Mouse (Mus musculus): ENCODE results near the gene Gan.

Gan gene

DNA sequence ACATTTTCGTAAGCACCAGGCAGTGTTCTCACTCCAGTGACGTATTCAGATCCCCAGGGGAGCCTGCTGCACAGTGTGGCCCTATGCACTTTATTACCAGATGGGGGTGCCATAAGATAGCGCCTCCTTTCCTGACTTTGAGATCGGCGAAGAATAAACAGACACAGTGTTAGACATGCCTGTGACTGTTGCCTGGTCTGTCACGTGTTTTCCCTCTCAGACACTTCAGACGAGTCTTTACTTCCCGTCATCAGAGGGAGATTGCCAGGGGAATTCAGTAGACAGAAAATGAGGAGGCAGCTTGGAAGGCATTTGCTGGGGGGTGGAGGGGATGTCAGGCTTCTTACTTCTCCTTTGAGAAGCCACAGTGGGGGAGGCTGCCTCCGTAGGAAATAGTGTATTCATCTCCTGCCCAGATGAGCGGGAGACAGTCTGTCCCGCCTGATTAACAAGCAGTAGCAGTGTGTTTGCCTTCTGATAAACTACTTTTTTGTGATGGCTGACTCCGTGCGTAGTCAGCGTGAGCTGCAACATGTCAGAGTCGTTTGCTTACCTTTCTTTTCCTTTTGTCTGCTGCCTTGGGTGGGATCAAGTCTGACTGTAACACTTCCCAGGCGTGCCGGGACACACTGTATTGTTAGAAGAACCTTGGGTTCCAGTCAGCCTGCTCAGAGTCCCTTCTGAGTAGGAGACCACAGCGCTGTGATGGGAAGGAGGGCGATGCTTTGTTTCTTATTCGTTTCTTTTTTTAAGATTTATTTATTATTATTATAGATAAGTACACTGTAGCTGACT lies 40.4 kb downstream of the Gan start:
- in situ Hi-C loops (cut with MboI, MseI): no loop called here

GRCm38 (mm10) chr8:117199658-117200057 lies 41.7 kb downstream of the Gan start:
- in situ Hi-C loops (cut with MboI, MseI): no loop called here

DNA sequence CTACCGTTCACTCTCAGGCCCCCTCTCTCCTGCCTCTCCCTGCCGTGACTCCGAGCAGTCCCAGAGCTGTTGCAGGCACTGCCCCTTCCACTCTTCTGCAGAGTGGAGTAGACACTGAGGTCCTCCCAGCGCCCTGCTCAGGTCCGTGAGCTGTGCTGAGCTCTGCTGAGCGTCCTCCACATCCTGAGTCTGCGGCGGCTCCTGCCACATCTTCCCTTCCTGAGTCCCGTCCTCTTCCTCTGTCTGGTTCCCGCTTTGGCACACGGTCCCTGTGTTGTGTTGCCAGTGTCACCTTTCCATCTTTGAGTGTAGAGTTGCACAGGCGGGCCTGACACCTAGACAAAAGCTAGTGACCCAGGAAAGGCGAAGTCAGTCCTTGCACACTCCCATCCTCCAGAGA lies 42.4 kb downstream of the Gan start:
- in situ Hi-C loops (cut with MboI, MseI): no loop called here

DNA sequence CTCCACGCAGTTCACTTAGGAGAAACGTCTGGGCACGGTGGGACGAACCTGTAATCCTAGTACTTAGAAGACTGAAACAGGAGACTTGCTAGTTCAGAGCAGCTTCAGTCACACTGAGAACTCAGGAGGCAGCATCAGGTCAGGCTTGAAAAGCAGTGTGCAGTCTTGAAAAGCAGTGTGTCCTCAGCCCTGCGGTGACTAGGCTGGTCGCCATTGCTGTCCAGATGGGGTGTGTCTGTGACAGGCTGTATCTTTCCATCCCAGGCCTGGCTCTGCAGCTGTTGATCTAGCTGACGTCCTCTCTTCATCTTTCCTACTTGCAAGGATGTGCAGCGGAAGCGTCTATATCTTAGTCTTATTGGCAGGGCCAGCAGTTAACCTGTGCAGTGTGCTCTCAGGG lies 42.9 kb downstream of the Gan start:
- in situ Hi-C loops (cut with MboI, MseI): no loop called here

GRCm38 (mm10) chr8:117201221-117202017 lies 43.5 kb downstream of the Gan start:
- in situ Hi-C loops (cut with MboI, MseI): no loop called here

- in situ Hi-C loops (cut with MboI, MseI): no loop called here
These were observed 45.1 kb downstream of the Gan start for GRCm38 (mm10) chr8:117203085-117203484.

- in situ Hi-C loops (cut with MboI, MseI): no loop called here
These were observed 47.9 kb downstream of the Gan start for GRCm38 (mm10) chr8:117205884-117206283.

GRCm38 (mm10) chr8:117206636-117207035 lies 48.7 kb downstream of the Gan start:
- in situ Hi-C loops (cut with MboI, MseI): no loop called here

DNA sequence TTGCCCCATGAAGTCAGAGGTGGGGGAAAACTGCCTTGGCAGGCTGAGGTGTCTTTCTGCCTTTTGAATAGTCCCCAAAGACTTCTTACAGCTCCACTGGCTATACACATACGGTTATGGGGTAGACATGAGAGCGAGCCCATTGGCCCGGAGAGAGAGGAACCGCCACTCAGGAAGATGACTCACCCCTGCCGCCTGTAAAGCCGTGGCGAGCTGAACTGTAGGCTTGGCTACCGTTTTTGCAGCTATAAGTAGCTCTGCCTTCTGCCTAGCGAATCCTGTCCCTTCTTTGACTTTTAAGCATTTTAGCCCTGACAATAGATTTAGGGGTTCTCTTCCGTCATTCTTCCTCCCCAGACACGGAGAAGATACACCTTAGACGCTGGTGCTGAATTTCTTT lies 51.2 kb downstream of the Gan start:
- in situ Hi-C loops (cut with MboI, MseI): no loop called here

- in situ Hi-C loops (cut with MboI, MseI): no loop called here
These were observed 54.2 kb downstream of the Gan start for GRCm38 (mm10) chr8:117212100-117212499.

DNA sequence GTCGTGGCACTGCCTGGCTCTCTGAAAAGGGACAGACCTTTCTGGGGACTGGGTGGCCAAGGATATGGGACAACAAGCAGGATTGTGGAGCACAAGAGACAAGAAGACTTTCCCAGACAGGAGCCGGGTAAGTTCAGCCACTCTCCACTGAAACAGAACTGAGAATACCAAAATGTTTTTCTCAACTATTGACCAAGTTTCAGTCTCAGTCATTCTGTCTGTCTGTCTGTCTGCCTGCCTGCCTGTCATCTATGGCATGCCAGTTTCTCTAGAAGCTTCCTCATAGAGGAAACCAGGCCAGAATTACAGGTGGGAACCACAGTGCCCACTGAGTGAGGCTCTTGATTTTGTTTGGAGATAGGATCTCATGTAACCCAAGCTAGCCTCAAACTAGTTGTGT lies 59.8 kb downstream of the Gan start:
- in situ Hi-C loops (cut with MboI, MseI): no loop called here

GRCm38 (mm10) chr8:117222396-117222795 lies 64.5 kb downstream of the Gan start:
- in situ Hi-C loops (cut with MboI, MseI): loop anchor here (5.0 to 10.0 kb wide), 2 partner anchors 250 to 1128 kb away; no protein-coding TSS in a partner anchor

DNA sequence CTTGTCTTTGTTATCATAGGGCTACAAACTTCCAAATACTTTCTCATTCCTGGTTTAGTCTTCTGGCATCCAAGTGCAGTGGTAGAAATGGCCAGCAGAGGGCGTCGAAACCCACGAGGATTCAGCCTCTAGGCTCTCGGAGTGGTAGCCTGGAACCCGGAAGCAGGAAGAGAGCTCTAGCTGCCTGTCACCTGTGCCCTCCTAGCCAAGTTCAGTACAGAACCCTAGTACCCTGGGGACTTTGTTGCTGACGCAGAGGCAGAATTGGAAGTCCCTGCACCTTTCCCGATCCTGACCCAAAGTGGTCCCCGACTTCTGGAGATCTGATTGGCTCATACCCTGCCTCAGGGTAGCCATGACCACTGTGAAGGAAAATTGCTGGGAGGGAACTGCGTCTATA lies 66.7 kb downstream of the Gan start:
- in situ Hi-C loops (cut with MboI, MseI): loop anchor here (5.0 to 10.0 kb wide), 2 partner anchors 248 to 1130 kb away; no protein-coding TSS in a partner anchor

DNA sequence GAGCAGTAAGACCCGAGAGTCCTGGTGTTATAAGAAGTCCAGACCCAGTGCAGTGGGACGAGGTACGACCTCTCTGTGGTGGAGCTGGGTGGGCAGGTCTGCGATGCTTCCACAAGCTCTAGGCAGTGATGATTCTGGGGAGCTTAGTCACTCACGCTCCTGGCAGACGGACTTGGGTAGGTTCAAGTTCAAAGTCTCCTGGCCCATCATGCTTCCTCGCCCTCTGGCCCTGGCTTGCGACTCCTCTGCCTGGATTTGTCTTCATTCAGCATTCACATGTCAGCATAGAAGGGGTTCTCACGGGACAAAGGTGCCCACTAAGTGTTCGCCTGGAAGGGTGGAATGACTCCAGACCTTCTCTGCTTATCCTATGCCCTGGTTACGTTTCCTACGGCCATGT lies 68.4 kb downstream of the Gan start:
- in situ Hi-C loops (cut with MboI, MseI): loop anchor here in 1 of 2 experiments (10.0 kb wide), 1 partner anchor 1132 kb away; no protein-coding TSS in a partner anchor

GRCm38 (mm10) chr8:117227339-117227738 lies 69.4 kb downstream of the Gan start:
- in situ Hi-C loops (cut with MboI, MseI): loop anchor here in 1 of 2 experiments (10.0 kb wide), 1 partner anchor 1133 kb away; no protein-coding TSS in a partner anchor

DNA sequence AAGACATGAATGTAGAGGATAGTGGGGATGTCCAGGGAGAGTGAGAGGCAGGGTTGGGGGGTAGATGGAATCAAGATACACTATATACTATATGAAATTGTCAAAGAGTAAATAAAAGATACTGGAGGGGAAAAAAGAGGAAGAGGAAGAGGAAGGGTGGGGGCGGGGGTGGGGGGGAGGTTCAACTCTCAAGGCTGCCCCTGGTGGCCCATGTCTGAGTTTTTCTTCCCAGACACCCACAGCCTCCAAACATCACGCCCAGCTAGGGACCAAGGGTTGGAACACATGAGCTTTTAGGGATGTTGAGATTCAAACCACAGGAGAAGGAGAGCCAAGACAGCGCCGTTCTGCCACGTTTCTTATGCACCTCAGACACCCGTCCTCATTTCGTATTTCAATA lies 75.3 kb downstream of the Gan start:
- in situ Hi-C loops (cut with MboI, MseI): no loop called here

GRCm38 (mm10) chr8:117236531-117236930 lies 78.6 kb downstream of the Gan start:
- in situ Hi-C loops (cut with MboI, MseI): no loop called here

GRCm38 (mm10) chr8:117240326-117240725 lies 82.4 kb downstream of the Gan start:
- in situ Hi-C loops (cut with MboI, MseI): no loop called here

DNA sequence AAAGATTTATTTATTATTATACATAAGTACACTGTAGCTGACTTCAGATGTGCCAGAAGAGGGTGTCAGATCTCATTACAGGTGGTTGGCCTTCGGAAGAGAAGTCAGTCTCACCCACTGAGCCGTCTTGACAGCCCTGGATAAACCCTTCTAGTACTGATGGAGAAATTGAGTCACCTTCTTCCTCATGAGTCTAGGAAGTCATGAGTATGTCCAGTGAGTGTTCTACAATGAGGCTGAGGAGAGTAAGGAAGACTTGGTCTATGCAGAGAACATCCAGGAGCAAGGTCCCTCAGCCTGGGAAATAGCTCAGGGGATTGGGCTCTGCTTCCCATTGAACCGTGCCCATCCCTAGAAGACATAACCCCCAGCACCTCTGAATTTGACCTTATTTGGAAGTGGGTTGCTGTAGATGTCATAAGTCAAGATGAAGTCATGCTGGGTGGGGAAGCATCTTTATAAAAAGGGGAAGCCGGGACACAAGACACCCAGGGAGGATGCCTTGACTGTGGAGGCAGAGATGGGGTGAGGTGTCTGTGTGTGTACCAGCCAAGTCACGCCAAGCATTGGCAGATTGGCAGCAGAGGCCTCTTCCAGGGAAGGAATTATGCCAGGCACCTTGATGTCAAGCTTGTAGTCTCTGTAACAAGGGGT lies 83.0 kb downstream of the Gan start:
- in situ Hi-C loops (cut with MboI, MseI): no loop called here

DNA sequence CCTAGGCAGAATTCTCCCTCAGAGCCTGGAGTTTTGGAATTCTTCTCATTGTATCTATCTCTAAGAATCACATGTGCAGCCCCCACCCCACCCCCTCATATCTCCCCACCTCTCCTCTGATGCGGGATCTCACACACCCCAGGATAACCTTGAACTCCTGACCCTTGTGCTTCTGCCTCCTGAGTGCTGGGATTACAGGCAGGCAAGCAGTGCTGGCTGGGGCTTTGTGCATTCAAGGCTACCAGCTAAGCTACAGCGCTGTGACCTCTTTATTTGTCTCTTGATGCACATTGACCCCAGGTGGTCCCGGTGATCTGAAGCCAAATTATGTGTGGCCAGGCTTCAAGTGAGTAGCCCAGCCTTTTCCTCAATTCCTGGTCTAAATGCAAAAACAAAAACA lies 83.9 kb downstream of the Gan start:
- in situ Hi-C loops (cut with MboI, MseI): no loop called here

GRCm38 (mm10) chr8:117242286-117242685 lies 84.4 kb downstream of the Gan start:
- in situ Hi-C loops (cut with MboI, MseI): no loop called here

- in situ Hi-C loops (cut with MboI, MseI): no loop called here
These were observed 86.7 kb downstream of the Gan start for GRCm38 (mm10) chr8:117244601-117245000.

All from T-helper 17 cell (primary cell).